Comparison of ENCODE assay signal across 8 mouse cellular contexts in genomic region chr2:156809579-156809978, GRCm38 (mm10). TPM values are rescaled to one million over a fixed set of nuclear protein-coding genes. Genes with fewer than 3 reads are reported as not detected.
A peak's percentile ranks its signal among the peaks of the same experiment; 100 is the strongest.
DNase-seq lines count a peak whose midpoint lies in the region; ATAC-seq and TF ChIP-seq lines count a peak whose summit lies in the region.

No protein-coding gene starts in this region.

- no peak overlapping the region for H3K4me2 ChIP-seq in kidney, postnatal 0 days (ENCODE audit: low read length)
- no peak overlapping the region for H3K4me2 ChIP-seq in liver, embryonic 13.5 days

- peaks cover 0 to 5% of the 10 kb centered on the region in 2 experiments; a peak in 2 of 4 replicates for H3K36me3 ChIP-seq in MEL (ENCODE audit: control insufficient read depth in 1 of 2, insufficient read depth in 2 of 2, low read length in 2 of 2)
- H3K36me3 ChIP-seq in kidney, postnatal 0 days (ENCODE audit: insufficient read depth, low read length) = no peaks in the 10 kb centered on the region
- no peaks in the 10 kb centered on the region for H3K36me3 ChIP-seq in liver, embryonic 13.5 days

- H3K79me2 ChIP-seq in MEL (ENCODE audit: control insufficient read depth, insufficient read depth, low read length, poor library complexity) = no peaks in the 10 kb centered on the region

- TF ChIP-seq EP300 in MEL (IDR thresholded peaks at IDR 0.05; ENCODE audit: low read depth in 1 of 2, low read length in 2 of 2) = no peak

- TF ChIP-seq CTCF in MEL (IDR thresholded peaks at IDR 0.05 in 2 of 3, conservative IDR thresholded peaks at IDR 0.05 in 1 of 3; ENCODE audit: control insufficient read depth in 1 of 3, insufficient read depth in 1 of 3, low read depth in 2 of 3, low read length in 3 of 3, poor library complexity in 1 of 3, severe bottlenecking in 1 of 3) = peak; percentile 54 to 94 (median 76)
- TF ChIP-seq CTCF in gastrocnemius, adult 2 months (IDR thresholded peaks at IDR 0.05) = peak; percentile 96
- peak; percentile 94 for TF ChIP-seq CTCF in kidney, postnatal 0 days (IDR thresholded peaks at IDR 0.05; ENCODE audit: low read depth)

- peaks cover 4 to 6% of the 10 kb centered on the region in 2 experiments for H3K4me1 ChIP-seq in MEL (ENCODE audit: control insufficient read depth in 1 of 2, insufficient read depth in 2 of 2, low read length in 2 of 2)
- peaks cover 14% of the 10 kb centered on the region; the same call in 1 of the 2 replicates for H3K4me1 ChIP-seq in kidney, postnatal 0 days (replicated peaks; ENCODE audit: insufficient read depth, low read length)
- peaks cover 3% of the 10 kb centered on the region for H3K4me1 ChIP-seq in liver, embryonic 13.5 days (replicated peaks)

- ATAC-seq in kidney, postnatal 0 days (replicated peaks; ENCODE audit: low FRiP score, low read depth) = peak; percentile 43; the same call in 1 of the 2 replicates
- ATAC-seq in liver, embryonic 13.5 days (ENCODE audit: low read depth) = no peak

- 34% methylated on average over 2 of the region's 2 CpGs for WGBS in kidney, postnatal 0 days
- WGBS in liver, embryonic 13.5 days (ENCODE audit: insufficient replicate concordance) = 9% methylated on average over 2 of the region's 2 CpGs

- no peak overlapping the region for H3K27ac ChIP-seq in MEL (ENCODE audit: control insufficient read depth, low read depth, low read length)
- no peak overlapping the region for H3K27ac ChIP-seq in gastrocnemius, adult 2 months
- no peak overlapping the region for H3K27ac ChIP-seq in kidney, postnatal 0 days
- H3K27ac ChIP-seq in liver, embryonic 13.5 days = no peak overlapping the region

- intact Hi-C loops in gastrocnemius, adult 2 months (cut with DNase I) = loop anchor here (5.0 to 10.0 kb wide), 3 partner anchors 185 to 288 kb away; partner anchors contain the start of gene Ndrg3

- peak; percentile 88 for DNase-seq in 416B (ENCODE audit: low read depth)
- peak; percentile 67 for DNase-seq in MEL (ENCODE audit: low read depth, low spot score)
- DNase-seq in cerebellum, postnatal 10 days = peak; percentile 89 to 91
- DNase-seq in gastrocnemius, adult 2 months = peak; percentile 65
- peak; percentile 92 for DNase-seq in kidney, postnatal 0 days (ENCODE audit: low spot score)
- DNase-seq in liver, embryonic 13.5 days = peak; percentile 26
- peak; percentile 22 for DNase-seq in retina, adult 2 months (ENCODE audit: low read depth, low spot score)
- peak; percentile 71 for DNase-seq in thymus, postnatal 4 days

- no peaks in the 10 kb centered on the region for H3K9me3 ChIP-seq in MEL (replicated peaks; ENCODE audit: insufficient read depth, low read length)
- no peaks in the 10 kb centered on the region for H3K9me3 ChIP-seq in kidney, postnatal 0 days (replicated peaks; ENCODE audit: low read length)
- no peaks in the 10 kb centered on the region for H3K9me3 ChIP-seq in liver, embryonic 13.5 days (replicated peaks)

- H3K27me3 ChIP-seq in MEL (ENCODE audit: control insufficient read depth in 1 of 2, insufficient read depth in 2 of 2, low read length in 2 of 2) = peaks cover 0 to 4% of the 10 kb centered on the region in 2 experiments; a peak in 1 of 4 replicates
- no peaks in the 10 kb centered on the region for H3K27me3 ChIP-seq in kidney, postnatal 0 days (ENCODE audit: insufficient read depth, low read length)
- no peaks in the 10 kb centered on the region for H3K27me3 ChIP-seq in liver, embryonic 13.5 days

- H3K9ac ChIP-seq in MEL (ENCODE audit: control insufficient read depth, low read depth, low read length, poor library complexity, severe bottlenecking) = 0 out of 2 replicates have a peak overlapping the region, but pooled peaks have one; percentile 13
- H3K9ac ChIP-seq in kidney, postnatal 0 days (ENCODE audit: low read depth, low read length) = no peak overlapping the region
- H3K9ac ChIP-seq in liver, embryonic 13.5 days = no peak overlapping the region

- no peak for TF ChIP-seq POLR2A in MEL (IDR thresholded peaks at IDR 0.05; ENCODE audit: control insufficient read depth in 1 of 2, insufficient read depth in 1 of 2, low read depth in 1 of 2, low read length in 2 of 2, poor library complexity in 1 of 2)

- no peak overlapping the region for H3K4me3 ChIP-seq in MEL (ENCODE audit: control insufficient read depth in 1 of 2, insufficient read depth in 1 of 2, low read depth in 2 of 2, low read length in 2 of 2)
- no peak overlapping the region for H3K4me3 ChIP-seq in gastrocnemius, adult 2 months
- H3K4me3 ChIP-seq in kidney, postnatal 0 days (replicated peaks; ENCODE audit: low read depth, low read length) = no peak overlapping the region
- no peak overlapping the region for H3K4me3 ChIP-seq in liver, embryonic 13.5 days (replicated peaks)

- peak; percentile 69 for TF ChIP-seq RAD21 in MEL (IDR thresholded peaks at IDR 0.05; ENCODE audit: low read depth, low read length)

TF ChIP-seq in MEL, 35 proteins besides CTCF, POLR2A, EP300 and RAD21:
- TF ChIP-seq SIN3A (IDR thresholded peaks at IDR 0.05; ENCODE audit: low read length) (no peak; the same call in 1 of the 2 replicates), USF2 (IDR thresholded peaks at IDR 0.05; ENCODE audit: borderline replicate concordance in 1 of 2, insufficient read depth in 1 of 2, low read depth in 1 of 2, low read length in 2 of 2) (no peak), NRF1 (IDR thresholded peaks at IDR 0.05; ENCODE audit: insufficient read depth, low read depth, low read length, poor library complexity, severe bottlenecking) (no peak), ZKSCAN1 (IDR thresholded peaks at IDR 0.05; ENCODE audit: low read depth, low read length) (no peak), ZC3H11A (IDR thresholded peaks at IDR 0.05; ENCODE audit: low read depth, low read length) (peak; percentile 52), SMC3 (IDR thresholded peaks at IDR 0.05; ENCODE audit: low read depth, low read length) (peak; percentile 65), TCF12 (IDR thresholded peaks at IDR 0.05; ENCODE audit: low read depth, low read length) (no peak)

RNA-seq across cellular contexts. Expression of gene Tgif2, which starts 30.2 kb away (rescaled TPM):
- 15.2 and 16.9 TPM in 2 replicates for total RNA-seq in MEL (2012; rRNA removed)
- polyA plus RNA-seq in MEL (2012; ENCODE audit: insufficient read depth in 1 of 2, insufficient read length in 2 of 2, low read depth in 1 of 2, low replicate concordance in 2 of 2, missing spikeins in 1 of 2) = 10 to 100 TPM in 1 of 2 experiments, not detected in 1; 43.3 TPM
- total RNA-seq in gastrocnemius, adult 2 months (2021) = under 1 TPM; 0.15 to 0.28 TPM
- polyA plus RNA-seq in kidney, postnatal 0 days (2015; fragmentation: Nextera tagmentation; extraction: Ambion mirVana) = 38.2 and 40.6 TPM in 2 replicates
- polyA plus RNA-seq in liver, embryonic 13.5 days (2015; fragmentation: Nextera tagmentation; extraction: Ambion mirVana) = 7.2 and 9.0 TPM in 2 replicates

RNA-seq across cellular contexts. Expression of gene Myl9, which starts 34.4 kb away (rescaled TPM):
- total RNA-seq in MEL (2012; rRNA removed) = 1.2 and 2.8 TPM in 2 replicates
- polyA plus RNA-seq in MEL (2012; ENCODE audit: insufficient read depth in 1 of 2, insufficient read length in 2 of 2, low read depth in 1 of 2, low replicate concordance in 2 of 2, missing spikeins in 1 of 2) = 1 to 10 TPM in 1 of 2 experiments, not detected in 1; 1.3 TPM
- total RNA-seq in gastrocnemius, adult 2 months (2021) = 10 to 100 TPM; 41.2 to 50.0 TPM
- 449 and 494 TPM in 2 replicates for polyA plus RNA-seq in kidney, postnatal 0 days (2015; fragmentation: Nextera tagmentation; extraction: Ambion mirVana)
- polyA plus RNA-seq in liver, embryonic 13.5 days (2015; fragmentation: Nextera tagmentation; extraction: Ambion mirVana) = 58.3 and 60.1 TPM in 2 replicates

RNA-seq across cellular contexts. Expression of gene 4930518I15Rik, which starts 48.2 kb away (rescaled TPM):
- total RNA-seq in MEL (2012; rRNA removed) = 0.23 TPM in 1 of 2 replicates, not detected in the other
- under 1 TPM in 1 of 2 experiments, not detected in 1; 0.60 TPM for polyA plus RNA-seq in MEL (2012; ENCODE audit: insufficient read depth in 1 of 2, insufficient read length in 2 of 2, low read depth in 1 of 2, low replicate concordance in 2 of 2, missing spikeins in 1 of 2)
- total RNA-seq in gastrocnemius, adult 2 months (2021) = under 1 TPM; 0.73 to 0.79 TPM
- polyA plus RNA-seq in kidney, postnatal 0 days (2015; fragmentation: Nextera tagmentation; extraction: Ambion mirVana) = 2.6 and 4.6 TPM in 2 replicates
- polyA plus RNA-seq in liver, embryonic 13.5 days (2015; fragmentation: Nextera tagmentation; extraction: Ambion mirVana) = 1.6 and 2.0 TPM in 2 replicates

RNA-seq across cellular contexts. Expression of gene Rab5if, which starts 53.3 kb away (rescaled TPM):
- total RNA-seq in MEL (2012; rRNA removed) = 211 and 226 TPM in 2 replicates
- 100 to 1,000 TPM; 263 to 315 TPM for polyA plus RNA-seq in MEL (2012; ENCODE audit: insufficient read depth in 1 of 2, insufficient read length in 2 of 2, low read depth in 1 of 2, low replicate concordance in 2 of 2, missing spikeins in 1 of 2)
- 10 to 100 TPM; 89.0 to 98.6 TPM for total RNA-seq in gastrocnemius, adult 2 months (2021)
- polyA plus RNA-seq in kidney, postnatal 0 days (2015; fragmentation: Nextera tagmentation; extraction: Ambion mirVana) = 227 and 252 TPM in 2 replicates
- polyA plus RNA-seq in liver, embryonic 13.5 days (2015; fragmentation: Nextera tagmentation; extraction: Ambion mirVana) = 204 and 210 TPM in 2 replicates

Comparison
In these comparisons a context has a peak if more than half of its experiments do, and no peak if none do; other contexts are left out.
1. DNase-seq: peak in every context shown above with its lines; median percentile 92 in kidney, postnatal 0 days; 90 in cerebellum, postnatal 10 days; 88 in 416B; 71 in thymus, postnatal 4 days; 67 in MEL; 65 in gastrocnemius, adult 2 months; 26 in liver, embryonic 13.5 days; 22 in retina, adult 2 months.
2. RNA of gene Myl9, which starts 34.4 kb away (polyA plus RNA-seq): 449 to 494 TPM in kidney, postnatal 0 days and 58.3 to 60.1 TPM in liver, embryonic 13.5 days; 1.3 TPM in MEL; every median in the first group is over 10 times any median in the second.
3. Peak in every context shown above with its lines, with median percentiles within 50 percentile points of each other: CTCF ChIP-seq.